Mouse (Mus musculus): ENCODE results near the gene Son.
"Not testable (repeated sequence)": the region's sequence is repeated elsewhere in the genome, so short reads cannot be mapped to it uniquely, and the experiment has no call there.

Son gene

DNA sequence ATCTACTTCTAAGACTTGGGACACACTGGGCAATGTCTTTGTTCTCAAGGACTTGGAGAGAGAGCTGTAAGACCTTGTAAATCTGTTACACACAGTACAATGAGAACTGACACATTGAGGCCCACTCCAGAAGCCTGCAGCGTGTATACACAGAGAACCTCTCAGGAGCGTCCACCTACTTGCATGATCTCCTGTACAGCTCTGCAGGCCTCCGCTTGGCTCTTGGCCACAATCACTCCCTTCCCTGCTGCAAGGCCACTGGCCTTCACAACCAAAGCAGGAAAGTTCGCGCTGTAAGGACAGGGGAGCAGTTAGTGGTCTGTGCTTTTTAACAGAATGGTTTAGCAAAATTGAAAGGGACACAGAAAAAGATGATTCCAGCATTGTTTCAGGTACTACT, 8.1 kb upstream of the Son start:
- no peak for DNase-seq (ENCODE audit: low spot score)

DNA sequence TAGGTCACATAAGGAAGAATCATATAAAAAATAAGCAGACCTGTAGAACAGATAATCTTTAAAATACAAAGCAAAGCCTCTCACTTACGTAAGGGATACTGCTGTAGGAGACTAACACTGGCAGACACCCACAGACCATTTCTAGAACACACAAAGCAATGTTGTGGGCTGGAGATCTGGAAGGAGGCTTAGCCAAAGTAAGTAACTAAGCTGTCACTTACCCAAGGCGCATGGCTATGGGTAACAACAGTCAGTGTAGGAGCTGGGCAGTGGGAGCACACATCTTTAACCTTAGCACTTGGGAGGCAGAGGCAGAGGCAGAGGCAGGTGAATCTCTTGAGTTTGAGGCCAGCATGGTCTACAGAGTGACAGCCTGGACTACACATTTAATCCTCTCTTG, 7.7 kb upstream of the Son start:
- no peak for DNase-seq (ENCODE audit: low spot score)

DNA sequence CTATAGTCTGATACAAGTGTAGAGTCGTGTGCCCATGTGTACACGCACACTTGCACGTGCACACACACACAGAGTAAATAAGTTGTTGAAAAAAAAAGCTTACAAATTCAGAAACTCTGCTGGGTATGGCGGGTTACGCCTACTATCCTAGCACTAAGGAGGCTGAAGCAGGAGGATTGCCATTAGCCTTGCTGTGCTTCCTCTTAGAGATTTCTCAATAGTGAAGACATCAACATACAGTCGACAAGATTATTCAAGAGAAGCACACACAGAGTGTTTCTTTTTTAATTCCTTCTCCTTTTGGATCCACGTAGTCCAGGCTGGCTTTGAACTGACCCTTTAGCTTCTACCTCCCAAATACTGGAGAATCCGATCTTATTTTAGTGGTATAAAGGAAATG, 7.1 kb upstream of the Son start:
- DNase-seq (ENCODE audit: low spot score) = no peak

DNA sequence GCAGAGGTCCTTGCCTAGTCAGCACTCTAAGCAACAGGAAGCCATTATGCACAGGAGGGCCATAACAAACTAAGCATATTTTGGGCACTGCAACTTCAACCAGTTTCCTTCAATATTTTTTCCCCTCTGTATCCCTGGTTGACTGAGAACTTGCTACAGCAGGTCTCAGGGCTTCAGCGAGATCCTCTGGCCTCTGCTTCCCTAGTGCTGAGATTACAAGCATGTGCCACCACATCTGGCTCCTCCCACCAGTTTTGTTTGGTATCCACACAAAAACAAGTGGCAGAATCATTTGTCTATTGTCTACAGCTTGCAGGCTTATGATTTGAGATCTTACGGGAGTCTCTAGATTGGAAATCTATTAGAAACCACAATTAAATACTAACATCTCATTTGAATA, 2.4 kb upstream of the Son start:
- DNase-seq (ENCODE audit: low spot score) = no peak

DNA sequence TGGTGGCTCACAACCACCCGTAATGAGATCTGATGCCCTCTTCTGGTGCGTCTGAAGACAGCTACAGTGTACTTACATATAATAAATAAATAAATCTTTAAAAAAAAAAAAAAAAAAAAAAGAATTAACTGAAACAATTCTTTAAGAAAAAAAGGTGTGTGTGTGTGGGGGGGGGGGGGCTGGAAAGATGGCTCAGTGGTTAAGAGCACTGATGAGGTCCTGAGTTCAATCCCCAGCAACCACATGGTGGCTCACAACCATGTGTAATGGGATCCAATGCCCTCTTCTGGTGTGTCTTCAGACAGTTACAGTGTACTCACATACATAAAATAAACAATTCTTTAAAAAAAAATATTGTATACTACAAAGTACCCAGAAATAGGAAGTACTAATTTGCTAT, 1.9 kb upstream of the Son start:
- DNase-seq (ENCODE audit: low spot score) = not testable (repeated sequence)

DNA sequence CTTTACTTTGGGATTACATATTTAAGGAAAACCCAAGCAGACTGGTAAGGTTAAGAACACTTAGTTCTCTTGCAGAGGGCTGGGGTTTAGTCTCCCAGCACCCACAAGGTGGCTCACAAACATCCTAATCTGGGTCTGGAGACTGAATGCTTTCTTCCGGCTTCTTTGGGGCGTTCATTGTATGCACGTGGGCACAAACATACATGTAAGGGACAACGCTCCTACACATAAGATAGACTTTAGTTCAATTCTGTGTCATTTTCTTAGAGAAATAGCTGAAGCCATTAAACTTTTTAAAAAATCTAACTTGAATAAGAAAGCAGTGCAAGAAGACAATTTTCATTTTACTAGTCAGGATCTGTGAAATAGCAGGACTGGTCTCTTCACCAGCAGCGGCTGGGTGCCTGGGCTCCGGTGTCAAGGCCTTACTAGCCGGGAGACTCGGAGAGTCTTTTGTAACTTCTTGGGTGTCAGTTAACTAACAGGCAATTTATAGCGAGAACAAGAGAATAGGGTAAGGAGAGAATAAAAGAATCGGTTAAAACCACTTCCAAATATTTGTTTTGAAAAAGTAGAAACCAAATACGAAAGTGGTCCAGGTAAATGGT, 1.2 kb upstream of the Son start:
- no peak for DNase-seq (ENCODE audit: low spot score)

DNA sequence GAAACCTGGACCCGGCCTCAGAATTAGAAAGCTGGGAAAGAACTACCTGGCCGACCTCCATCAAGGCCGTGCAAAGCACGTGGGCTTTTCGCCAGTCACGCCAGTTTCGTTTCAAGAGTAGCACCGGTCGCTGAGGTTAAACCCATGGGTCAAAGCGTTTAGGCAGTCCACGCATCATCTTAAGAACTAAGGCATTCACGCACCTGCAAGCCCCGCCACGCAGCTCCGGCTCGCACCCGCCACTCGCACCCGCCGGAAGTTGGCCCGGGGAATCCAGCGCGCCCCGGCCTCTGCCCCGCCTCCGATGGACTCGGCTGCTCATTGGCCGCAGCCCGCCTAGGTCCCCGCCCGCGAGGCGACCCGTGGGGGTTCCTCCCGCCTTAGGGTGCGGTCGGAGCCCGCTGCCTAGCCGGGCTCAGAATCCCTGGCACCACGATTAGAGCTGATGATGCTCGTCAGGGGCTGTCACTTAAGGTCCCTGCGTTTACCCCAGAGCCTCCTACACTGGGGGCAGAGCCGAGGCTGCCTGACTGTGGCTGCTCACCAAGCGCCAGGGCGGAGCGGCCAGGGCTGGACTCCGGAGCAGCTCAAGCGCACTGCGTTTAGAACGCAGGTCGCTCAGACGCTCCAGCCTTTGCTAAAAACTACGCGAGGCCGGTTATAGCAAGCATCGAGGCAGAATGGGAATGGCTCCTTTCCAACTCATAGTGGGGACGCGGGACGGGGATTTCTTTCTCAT, 456 bp upstream of the Son start, which contains the start of gene Gart:
Gene Gart (minus strand): TSS at position 272 of the 739 bp plus-strand sequence.
- peak; percentile 88 for DNase-seq (ENCODE audit: low spot score)

DNA sequence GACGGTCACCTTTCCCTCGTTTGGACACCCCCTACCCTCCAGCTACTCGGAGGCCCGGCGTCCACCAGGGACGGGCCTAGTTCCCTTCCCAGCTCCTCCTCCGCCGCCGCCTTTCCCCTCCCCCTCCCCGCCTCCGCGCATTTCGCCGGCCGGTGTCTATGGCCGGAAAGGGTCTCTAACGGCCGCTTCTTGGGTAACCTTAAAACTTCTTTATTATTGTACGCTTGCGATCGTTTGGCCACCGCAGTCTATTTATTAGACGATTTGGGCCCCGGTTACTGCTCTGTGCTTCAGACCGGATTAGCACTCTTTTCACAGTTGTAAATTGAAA, 879 bp downstream of the Son start:
- DNase-seq (ENCODE audit: low spot score) = peak; percentile 73

DNA sequence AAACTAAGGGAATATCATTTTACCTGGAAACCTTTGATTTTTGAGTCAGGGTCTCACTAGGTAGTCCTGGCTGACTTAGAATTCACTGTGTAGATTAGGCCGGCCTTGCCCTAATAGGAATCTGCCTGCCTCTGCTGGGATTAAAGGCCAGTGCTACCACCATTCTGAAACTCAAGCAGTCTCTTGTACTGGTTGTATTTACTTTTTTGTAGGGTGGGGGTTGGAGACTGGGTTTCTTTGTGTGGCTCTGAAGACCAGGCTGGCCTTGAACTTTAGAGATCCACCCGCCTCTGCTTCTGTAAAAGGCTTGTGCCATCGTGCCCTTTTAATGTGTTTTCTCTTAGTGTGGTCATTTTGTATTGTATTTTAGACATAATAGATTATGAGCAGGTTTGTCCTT, 1.9 kb downstream of the Son start:
- no peak for DNase-seq (ENCODE audit: low spot score)

DNA sequence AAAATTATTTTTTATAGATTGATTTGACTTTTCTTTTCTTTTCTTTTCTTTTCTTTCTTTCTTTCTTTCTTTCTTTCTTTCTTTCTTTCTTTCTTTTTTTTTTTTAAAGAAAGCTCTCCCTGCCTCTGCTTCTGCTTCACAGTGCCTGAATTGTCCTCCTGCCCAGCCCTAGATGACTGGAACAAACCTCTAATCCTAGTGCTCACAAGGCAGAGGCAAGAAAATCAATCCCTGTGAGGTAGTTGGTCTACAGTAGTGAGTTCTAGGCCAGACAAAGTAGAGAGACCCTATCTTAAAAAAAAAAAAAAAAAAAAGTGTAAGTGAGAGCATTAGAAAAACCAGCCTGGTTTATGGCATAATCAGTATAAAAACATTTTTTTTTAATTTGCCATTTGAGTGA, 2.5 kb downstream of the Son start:
- DNase-seq (ENCODE audit: low spot score) = no peak

DNA sequence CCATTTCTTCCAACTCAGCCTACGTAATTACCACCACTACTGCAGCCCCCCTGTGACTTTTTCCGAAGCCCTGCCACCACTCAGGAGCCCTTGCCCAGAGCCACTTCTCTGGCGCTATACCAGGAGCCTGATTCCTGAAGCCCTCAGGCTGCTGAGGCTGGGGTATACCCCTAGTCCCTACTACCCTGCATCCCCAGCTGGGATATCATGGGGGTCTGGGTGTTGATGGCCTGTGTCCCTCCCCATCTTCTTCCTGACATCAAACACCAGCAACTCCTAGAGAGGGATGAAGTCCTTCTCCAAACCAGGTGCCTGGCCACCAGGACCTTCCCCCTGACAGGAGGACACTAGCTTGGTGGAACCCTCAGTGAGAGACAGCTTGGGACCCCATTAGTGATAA, 4.9 kb downstream of the Son start:
- no peak for DNase-seq (ENCODE audit: low spot score)

DNA sequence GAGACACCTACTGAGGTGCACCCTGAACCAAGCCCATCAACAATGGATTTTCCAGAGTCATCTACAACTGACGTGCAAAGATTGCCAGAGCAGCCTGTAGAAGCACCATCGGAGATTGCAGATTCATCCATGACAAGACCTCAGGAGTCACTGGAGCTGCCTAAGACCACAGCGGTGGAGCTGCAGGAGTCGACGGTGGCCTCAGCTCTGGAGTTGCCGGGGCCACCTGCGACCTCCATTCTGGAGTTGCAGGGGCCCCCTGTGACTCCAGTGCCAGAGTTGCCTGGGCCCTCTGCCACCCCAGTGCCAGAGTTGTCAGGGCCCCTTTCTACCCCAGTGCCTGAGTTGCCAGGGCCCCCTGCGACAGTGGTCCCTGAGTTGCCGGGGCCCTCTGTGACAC, 8.0 kb downstream of the Son start:
- DNase-seq (ENCODE audit: low spot score) = no peak

DNA sequence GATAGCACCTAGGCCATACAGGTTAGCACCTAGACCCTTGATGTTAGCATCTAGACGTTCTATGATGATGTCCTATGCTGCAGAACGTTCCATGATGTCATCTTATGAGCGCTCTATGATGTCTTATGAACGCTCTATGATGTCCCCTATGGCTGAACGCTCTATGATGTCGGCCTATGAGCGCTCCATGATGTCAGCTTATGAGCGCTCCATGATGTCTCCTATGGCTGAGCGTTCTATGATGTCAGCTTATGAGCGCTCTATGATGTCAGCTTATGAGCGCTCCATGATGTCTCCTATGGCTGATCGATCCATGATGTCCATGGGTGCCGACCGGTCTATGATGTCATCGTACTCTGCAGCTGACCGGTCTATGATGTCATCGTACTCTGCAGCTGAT, 10.0 kb downstream of the Son start:
- DNase-seq (ENCODE audit: low spot score) = no peak

DNA sequence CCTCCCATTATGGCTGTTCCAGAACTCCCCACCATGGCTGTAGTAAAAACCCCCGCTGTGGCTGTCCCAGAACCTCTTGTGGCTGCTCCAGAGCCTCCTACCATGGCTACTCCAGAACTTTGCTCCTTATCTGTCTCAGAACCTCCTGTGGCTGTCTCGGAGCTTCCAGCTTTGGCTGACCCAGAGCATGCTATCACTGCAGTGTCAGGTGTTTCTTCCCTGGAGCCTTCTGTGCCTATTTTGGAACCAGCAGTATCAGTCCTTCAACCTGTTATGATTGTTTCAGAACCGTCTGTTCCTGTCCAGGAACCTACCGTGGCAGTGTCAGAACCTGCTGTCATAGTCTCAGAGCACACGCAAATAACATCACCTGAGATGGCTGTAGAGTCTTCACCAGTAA, 11.2 kb downstream of the Son start:
- DNase-seq (ENCODE audit: low spot score) = no peak

DNA sequence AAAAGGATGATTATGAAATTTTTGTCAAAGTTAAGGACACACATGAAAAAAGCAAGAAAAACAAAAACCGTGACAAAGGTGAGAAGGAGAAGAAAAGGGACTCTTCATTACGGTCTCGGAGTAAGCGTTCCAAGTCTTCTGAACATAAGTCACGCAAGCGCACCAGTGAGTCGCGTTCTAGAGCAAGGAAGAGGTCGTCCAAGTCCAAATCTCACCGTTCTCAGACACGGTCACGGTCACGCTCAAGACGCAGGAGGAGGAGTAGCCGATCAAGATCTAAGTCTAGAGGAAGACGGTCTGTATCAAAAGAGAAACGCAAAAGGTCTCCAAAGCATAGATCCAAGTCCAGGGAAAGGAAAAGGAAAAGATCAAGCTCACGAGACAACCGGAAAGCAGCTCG, 12.5 kb downstream of the Son start:
- no peak for DNase-seq (ENCODE audit: low spot score)

DNA sequence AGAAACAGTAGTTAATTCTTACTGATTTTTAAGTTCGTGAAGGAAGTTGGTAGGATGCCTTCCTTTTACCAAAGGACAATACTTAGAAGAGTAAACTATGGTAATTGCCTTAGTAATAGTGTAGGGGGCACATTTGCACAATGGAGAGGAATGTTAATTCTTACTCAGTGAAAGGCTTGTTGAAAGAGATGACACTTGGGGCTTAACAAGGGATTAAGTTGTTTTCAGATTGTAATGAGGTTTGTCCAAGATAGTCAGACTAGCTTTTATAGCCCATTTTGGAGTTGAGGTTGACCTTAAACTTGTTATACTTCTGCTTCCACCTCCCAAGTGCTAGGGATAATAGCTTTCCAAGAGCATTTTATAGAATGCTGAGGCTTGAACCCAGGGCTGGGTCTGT, 14.1 kb downstream of the Son start:
- DNase-seq (ENCODE audit: low spot score) = no peak

DNA sequence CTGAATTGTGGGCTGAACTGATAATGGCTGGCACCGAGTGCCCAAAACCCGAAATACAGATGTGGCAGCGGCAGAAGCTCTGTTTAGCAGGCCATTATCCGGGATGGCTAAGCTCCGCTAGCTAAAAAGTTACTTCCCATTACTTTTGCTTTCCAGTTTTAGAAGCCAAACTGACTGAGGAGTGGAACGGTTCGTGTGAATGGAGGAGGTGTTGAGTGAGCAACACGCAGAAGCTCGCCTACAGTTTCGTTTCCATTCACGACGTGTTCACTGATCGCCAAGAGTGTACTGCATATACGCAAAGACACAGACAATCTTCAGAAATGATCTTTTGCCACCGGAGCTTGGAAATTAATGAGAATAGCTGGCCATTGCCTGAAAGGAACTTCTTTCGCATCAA, 15.0 kb downstream of the Son start:
- DNase-seq (ENCODE audit: low spot score) = no peak

DNA sequence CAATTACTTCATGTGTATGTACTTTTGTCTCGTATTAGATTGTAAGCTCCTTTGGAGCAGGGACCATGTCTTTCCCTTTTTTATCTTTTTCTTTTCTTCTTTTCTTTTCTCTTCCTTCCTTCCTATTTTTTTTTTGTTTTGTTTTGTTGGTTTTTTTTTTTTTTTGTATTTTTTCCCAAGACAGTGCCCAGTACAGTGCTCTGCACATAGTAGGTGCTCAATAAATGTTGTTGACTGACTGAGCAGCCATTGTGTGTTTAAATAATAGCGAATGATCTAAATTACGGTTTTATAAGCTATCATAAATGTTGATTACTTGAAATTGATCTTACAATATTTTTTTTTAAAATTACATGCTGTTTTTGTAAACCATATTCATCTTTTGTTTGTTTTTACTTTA, 16.5 kb downstream of the Son start:
- no peak for DNase-seq (ENCODE audit: low spot score)

DNA sequence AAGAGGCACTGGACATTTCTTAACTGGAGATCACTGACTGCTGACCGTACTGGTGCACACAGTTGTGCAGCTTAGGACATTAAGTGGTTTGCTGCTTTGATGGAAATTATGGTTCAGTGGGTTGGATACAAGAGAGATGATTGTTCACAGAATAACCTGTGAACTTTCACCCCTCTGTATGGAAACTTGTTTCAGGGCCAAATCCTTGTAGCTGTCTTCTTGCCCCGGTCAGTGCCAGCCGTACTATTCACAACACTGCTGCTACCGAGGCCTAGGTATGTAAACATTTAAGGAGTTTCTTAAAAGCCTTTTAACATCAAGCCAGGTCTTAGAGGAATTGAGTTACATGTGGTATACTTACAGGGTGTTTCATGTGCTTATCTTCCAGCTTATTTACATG, 27.2 kb downstream of the Son start:
- DNase-seq (ENCODE audit: low spot score) = no peak

DNA sequence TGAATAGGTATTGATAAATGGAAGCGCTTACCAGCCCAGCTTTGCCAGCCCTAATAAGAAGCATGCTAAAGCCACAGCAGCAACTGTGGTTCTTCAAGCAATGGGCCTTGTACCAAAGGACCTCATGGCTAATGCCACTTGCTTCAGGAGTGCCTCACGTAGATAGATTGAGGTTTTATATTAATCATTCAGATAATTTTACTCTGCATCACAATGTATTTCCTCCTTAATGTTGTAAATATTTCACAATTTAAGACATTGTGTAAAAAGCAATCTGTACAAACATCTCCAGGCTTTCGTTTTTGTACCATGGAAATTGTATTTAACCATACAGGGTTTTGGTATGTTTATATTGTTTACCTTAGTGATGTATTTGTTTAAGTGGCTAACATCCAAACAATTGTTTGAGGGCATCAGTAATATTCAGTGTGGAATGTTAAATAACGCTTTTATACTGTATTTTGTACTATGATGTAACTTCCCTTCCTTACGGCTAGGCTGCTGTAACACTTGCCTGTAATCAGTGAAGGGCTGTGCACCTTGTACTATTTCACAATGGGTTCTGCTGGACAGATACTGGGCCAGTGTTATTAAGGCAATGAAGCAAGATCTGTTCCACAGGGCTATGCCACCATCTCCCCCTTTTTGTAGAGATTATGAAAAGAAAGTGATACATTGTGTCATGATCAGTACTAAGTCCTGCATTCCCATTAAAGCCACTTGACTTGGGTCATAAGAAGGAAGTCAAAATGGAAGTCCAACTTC, 31.0 kb downstream of the Son start:
- DNase-seq (ENCODE audit: low spot score) = no peak

DNA sequence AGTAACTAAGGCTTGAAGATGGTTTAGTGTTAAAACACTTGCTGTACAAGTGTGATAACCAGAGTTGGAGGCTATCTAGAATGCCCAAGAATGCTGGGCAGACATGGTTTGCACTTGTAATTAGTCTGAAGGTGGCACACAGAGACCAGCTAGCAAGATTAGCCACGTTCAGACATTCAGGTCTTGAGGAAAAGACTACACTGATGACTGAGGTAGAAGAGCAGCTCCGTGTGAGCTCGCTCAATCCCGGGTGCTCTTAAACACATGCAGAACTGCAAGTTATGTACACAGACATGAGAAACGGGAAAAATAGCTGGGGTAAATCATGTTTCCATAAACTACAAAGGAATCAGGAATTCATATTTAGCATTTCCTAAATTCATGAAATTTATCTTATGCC, 33.4 kb downstream of the Son start:
- no peak for DNase-seq (ENCODE audit: low spot score)

DNA sequence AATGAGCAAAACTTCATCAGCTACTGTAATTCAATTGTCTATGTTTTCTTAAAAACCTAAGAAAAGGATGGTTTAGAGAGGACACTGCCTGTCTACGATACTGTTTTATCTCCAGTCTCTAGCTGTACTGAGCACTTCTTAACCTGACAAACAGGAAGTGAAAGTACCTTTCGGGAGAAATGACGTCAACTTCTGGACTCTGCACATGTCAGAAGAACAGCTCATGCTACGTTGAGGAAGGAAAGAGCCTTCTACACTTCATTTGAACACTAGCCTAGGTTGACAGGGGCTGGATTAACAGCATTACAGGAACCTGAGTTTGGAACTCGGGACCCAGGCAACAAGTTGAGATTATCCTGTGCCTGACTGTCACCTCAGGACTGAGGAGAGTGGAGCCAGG, 38.2 kb downstream of the Son start:
- no peak for DNase-seq (ENCODE audit: low spot score)

DNA sequence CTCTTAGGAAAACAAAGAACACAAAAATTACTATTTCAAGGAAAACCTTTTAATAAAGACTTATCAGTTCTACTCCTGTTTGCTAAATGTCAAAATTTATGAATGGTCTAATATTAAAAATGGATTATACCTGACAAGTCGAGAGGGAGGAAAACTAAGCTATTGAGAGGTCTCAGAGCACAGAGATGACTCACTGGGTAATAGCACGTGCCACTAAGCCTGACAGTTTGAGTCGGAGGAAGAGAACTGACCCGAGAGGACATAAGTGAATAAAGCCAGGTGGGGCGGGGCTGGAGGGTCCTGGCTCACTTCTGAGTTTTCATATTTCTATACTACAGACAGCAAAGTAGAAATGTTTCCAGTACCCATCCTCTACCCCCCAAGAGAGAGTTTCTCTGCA, 39.1 kb downstream of the Son start:
- no peak for DNase-seq (ENCODE audit: low spot score)
